Mouse (Mus musculus) heart, postnatal 0 days (tissue): ENCODE results near the gene Adprh. TPM values are rescaled to one million over a fixed set of nuclear protein-coding genes. Genes with fewer than 3 reads are reported as not detected.

Source experiments
- ATAC-seq: fragments of 200-750 bp; cut with Nextera tagmentation; 2 replicates; pipeline ENCODE4 v1.8.0; 2017; ENCODE audit warnings: low read depth, moderate number of reproducible peaks, moderate library complexity; ENCODE audit not compliant: insufficient read depth
- DNase-seq: peaks from one replicate; pipeline ENCODE4 v3.0.0-alpha.2; 2016; ENCODE audit warnings: low spot score
- H3K27ac ChIP-seq: fragments of 300-500 bp; sonication (generic); 2 replicates; pipeline ENCODE4 v1.5.1; 2014; ENCODE audit warnings: low read depth, mild to moderate bottlenecking
- H3K27me3 ChIP-seq: fragments of 300-500 bp; sonication (generic); 2 replicates; pipeline ENCODE4 v1.6.1; 2014; ENCODE audit warnings: low read length, mixed read lengths; ENCODE audit not compliant: control insufficient read depth, insufficient read depth
- H3K36me3 ChIP-seq: fragments of 300-500 bp; sonication (generic); replicated peaks from 2 replicates; pipeline ENCODE4 v1.6.1; 2014; ENCODE audit warnings: low read length, mixed read lengths; ENCODE audit not compliant: control insufficient read depth, insufficient read depth
- H3K4me1 ChIP-seq: fragments of 300-500 bp; sonication (generic); 2 replicates; pipeline ENCODE4 v1.6.1; 2014; ENCODE audit warnings: antibody characterized with exemption; ENCODE audit not compliant: control insufficient read depth, insufficient read depth
- H3K4me2 ChIP-seq: fragments of 300-500 bp; sonication (generic); 2 replicates; pipeline ENCODE4 v1.6.1; 2014; ENCODE audit warnings: low read depth, mild to moderate bottlenecking, low read length, moderate library complexity
- H3K4me3 ChIP-seq: fragments of 300-500 bp; sonication (generic); 2 replicates; pipeline ENCODE4 v1.5.1; 2014; ENCODE audit warnings: low read depth, low read length
- H3K9ac ChIP-seq: fragments of 300-500 bp; sonication (generic); replicated peaks from 2 replicates; pipeline ENCODE4 v1.6.1; 2014; ENCODE audit warnings: low read depth, low read length, mixed read lengths
- H3K9me3 ChIP-seq: fragments of 300-500 bp; sonication (generic); replicated peaks from 2 replicates; pipeline ENCODE4 v1.6.1; 2016; ENCODE audit warnings: low read length; ENCODE audit not compliant: control insufficient read depth
- CTCF ChIP-seq: IDR thresholded peaks from 2 replicates; pipeline ENCODE4 v1.5.1; 2016; ENCODE audit warnings: antibody characterized with exemption, control low read depth, low read depth
- EP300 ChIP-seq: IDR thresholded peaks from 2 replicates; pipeline ENCODE4 v1.6.1; 2016; ENCODE audit warnings: antibody characterized with exemption, low read depth
- WGBS: fragments of 180-500 bp; shearing (Covaris S2); extraction: QIAGEN DNeasy Blood & Tissue Kit; methylation state at CpG from one replicate; pipeline ENCODE4 v1.1.7; 2014; 5-methylcytosine and 5-hydroxymethylcytosine counted together
- polyA plus RNA-seq: library from polyadenylated mRNA; unstranded; fragments of >200 nt; fragmentation: Nextera tagmentation; extraction: Ambion mirVana; gene quantifications from 2 replicates; pipeline ENCODE4 v1.2.1, GENCODE M21; 2015
- total RNA-seq: library from RNA; depleted of rRNA; stranded (reverse); fragments of >200 nt; gene quantifications from 2 replicates; pipeline ENCODE4 v1.2.3, GENCODE M21; 2014; ENCODE audit warnings: low replicate concordance

Gene Adprh
- total and polyA plus RNA-seq, 2 experiments from 2014 or later: 30.9 to 69.5 TPM

- H3K9me3 ChIP-seq: no peaks in the 10 kb centered on the region
- ATAC-seq: no peak
- TF ChIP-seq CTCF: no peak
- no peak for TF ChIP-seq EP300
These were observed 48.9 kb downstream of the Adprh start for GRCm38 (mm10) chr16:38403639-38404038.

GRCm38 (mm10) chr16:38401468-38401867 lies 51.0 kb downstream of the Adprh start:
- no peaks in the 10 kb centered on the region for H3K9me3 ChIP-seq
- no peaks in the 10 kb centered on the region for H3K27me3 ChIP-seq
- no peaks in the 10 kb centered on the region for H3K36me3 ChIP-seq
- DNase-seq: no peak
- no peak overlapping the region for H3K9ac ChIP-seq
- H3K4me3 ChIP-seq: no peak overlapping the region
- TF ChIP-seq CTCF (no peak), EP300 (no peak)
- 91% methylated on average over 6 of the region's 6 CpGs for WGBS
- no peak for ATAC-seq
- no peak overlapping the region for H3K4me2 ChIP-seq
- no peak overlapping the region for H3K27ac ChIP-seq
- peaks cover 11% of the 10 kb centered on the region; the same call in 1 of the 2 replicates for H3K4me1 ChIP-seq

More at GRCm38 (mm10) chr16:38403639-38404038, 48.9 kb downstream of the Adprh start:
- Histone ChIP-seq H3K9ac (no peak overlapping the region), H3K27me3 (no peaks in the 10 kb centered on the region), H3K4me1 (peaks cover 11% of the 10 kb centered on the region; the same call in 1 of the 2 replicates), H3K4me2 (no peak overlapping the region), H3K27ac (no peak overlapping the region), H3K36me3 (no peaks in the 10 kb centered on the region), H3K4me3 (no peak overlapping the region)
- no peak for DNase-seq
- 73% methylated on average over 7 of the region's 7 CpGs for WGBS

GRCm38 (mm10) chr16:38400311-38400960 lies 52.1 kb downstream of the Adprh start:
- WGBS: 79% methylated on average over 9 of the region's 9 CpGs
- Histone ChIP-seq H3K27me3 (no peaks in the 10 kb centered on the region), H3K4me1 (peaks cover 11% of the 10 kb centered on the region; the same call in 1 of the 2 replicates), H3K4me2 (peak overlapping the region; percentile 60), H3K9ac (peak overlapping the region; percentile 47), H3K9me3 (no peaks in the 10 kb centered on the region), H3K36me3 (no peaks in the 10 kb centered on the region), H3K27ac (peak overlapping the region; percentile 23), H3K4me3 (peak overlapping the region; percentile 33; the same call in 1 of the 2 replicates)
- TF ChIP-seq EP300 (no peak), CTCF (no peak)
- no peak for DNase-seq
- no peak for ATAC-seq

GRCm38 (mm10) chr16:38399531-38400231 lies 52.8 kb downstream of the Adprh start:
- Histone ChIP-seq H3K4me3 (peak overlapping the region; percentile 33), H3K9me3 (no peaks in the 10 kb centered on the region), H3K27ac (peak overlapping the region; percentile 23), H3K9ac (peak overlapping the region; percentile 47), H3K27me3 (no peaks in the 10 kb centered on the region), H3K4me2 (peak overlapping the region; percentile 60), H3K4me1 (peaks cover 11% of the 10 kb centered on the region; the same call in 1 of the 2 replicates), H3K36me3 (no peaks in the 10 kb centered on the region)
- ATAC-seq: peak; percentile 77
- TF ChIP-seq EP300 (no peak), CTCF (no peak)
- peak; percentile 57 for DNase-seq
- WGBS: 18% methylated on average over 17 of the region's 17 CpGs

GRCm38 (mm10) chr16:38399076-38399475 lies 53.4 kb downstream of the Adprh start:
- no peaks in the 10 kb centered on the region for H3K9me3 ChIP-seq
- no peaks in the 10 kb centered on the region for H3K27me3 ChIP-seq
- ATAC-seq (no peak), DNase-seq (no peak)
- H3K4me3 ChIP-seq: no peak overlapping the region
- WGBS: 66% methylated on average over 3 of the region's 3 CpGs
- TF ChIP-seq EP300: no peak
- no peak for TF ChIP-seq CTCF
- peak overlapping the region; percentile 23; the same call in 1 of the 2 replicates for H3K27ac ChIP-seq
- H3K4me2 ChIP-seq: peak overlapping the region; percentile 60; the same call in 1 of the 2 replicates
- H3K36me3 ChIP-seq: no peaks in the 10 kb centered on the region
- H3K9ac ChIP-seq: no peak overlapping the region
- peaks cover 11% of the 10 kb centered on the region; the same call in 1 of the 2 replicates for H3K4me1 ChIP-seq
